Mouse (Mus musculus) MEL (cell line): ENCODE data around the gene Fabp2. TPM values are rescaled to one million over a fixed set of nuclear protein-coding genes. Genes with fewer than 3 reads are reported as not detected.

ENCODE experiments used
- DNase-seq: peaks from one replicate; pipeline ENCODE4 v3.0.0; 2011; ENCODE audit warnings: low read depth, low spot score
- H3K27ac ChIP-seq: 2 replicates; pipeline ENCODE4 v1.5.1; 2012; ENCODE audit warnings: low read depth, mild to moderate bottlenecking, control low read depth, low read length, moderate library complexity; ENCODE audit not compliant: control insufficient read depth
- H3K27me3 ChIP-seq, 2 experiments: fragments of 150-350 bp in 1 of 2; sonication (generic) in 1 of 2; 2 replicates each; pipeline ENCODE4 v1.6.1; 2012; ENCODE audit warnings: low read length in 2 of 2, mild to moderate bottlenecking in 2 of 2, improper control_type of control experiment in 1 of 2, moderate library complexity in 1 of 2; ENCODE audit not compliant: insufficient read depth in 2 of 2, control insufficient read depth in 1 of 2
- H3K36me3 ChIP-seq, 2 experiments: 2 replicates each; pipeline ENCODE4 v1.6.1; 2012 to 2014; ENCODE audit warnings: low read length in 2 of 2, improper control_type of control experiment in 1 of 2, inconsistent platforms in 1 of 2, mild to moderate bottlenecking in 1 of 2; ENCODE audit not compliant: insufficient read depth in 2 of 2, control insufficient read depth in 1 of 2
- H3K4me1 ChIP-seq, 2 experiments: fragments of 150-350 bp in 1 of 2; sonication (generic) in 1 of 2; 2 replicates each; pipeline ENCODE4 v1.6.1; 2012; ENCODE audit warnings: low read length in 2 of 2, improper control_type of control experiment in 1 of 2, mild to moderate bottlenecking in 1 of 2; ENCODE audit not compliant: insufficient read depth in 2 of 2, control insufficient read depth in 1 of 2
- H3K4me3 ChIP-seq, 2 experiments: fragments of 150-350 bp in 1 of 2; sonication (generic) in 1 of 2; 2 replicates each; pipeline ENCODE4 v1.5.1; 2012; ENCODE audit warnings: low read depth in 2 of 2, low read length in 2 of 2, mild to moderate bottlenecking in 2 of 2, moderate library complexity in 2 of 2, control low read depth in 1 of 2, improper control_type of control experiment in 1 of 2; ENCODE audit not compliant: control insufficient read depth in 1 of 2, insufficient read depth in 1 of 2
- H3K79me2 ChIP-seq: 2 replicates; pipeline ENCODE4 v1.6.1; 2012; ENCODE audit warnings: mild to moderate bottlenecking, low read length, moderate library complexity; ENCODE audit not compliant: control insufficient read depth, poor library complexity, insufficient read depth
- H3K9ac ChIP-seq: 2 replicates; pipeline ENCODE4 v1.6.1; 2012; ENCODE audit warnings: low read depth, mild to moderate bottlenecking, control low read depth, low read length, moderate library complexity; ENCODE audit not compliant: control insufficient read depth, poor library complexity, severe bottlenecking
- H3K9me3 ChIP-seq: fragments of 150-350 bp; sonication (generic); replicated peaks from 2 replicates; pipeline ENCODE4 v1.6.1; 2012; ENCODE audit warnings: mild to moderate bottlenecking, low read length, improper control_type of control experiment, moderate library complexity; ENCODE audit not compliant: insufficient read depth
- CHD2 ChIP-seq: IDR thresholded peaks from 2 replicates; pipeline ENCODE4 v1.6.1; 2011; ENCODE audit warnings: low read length, improper control_type of control experiment
- E2F4 ChIP-seq: IDR thresholded peaks from 2 replicates; pipeline ENCODE4 v1.6.1; 2011; ENCODE audit warnings: low read depth, low read length, improper control_type of control experiment, borderline replicate concordance
- EP300 ChIP-seq, 2 experiments: IDR thresholded peaks; 2 replicates each; pipeline ENCODE4 v1.6.1; 2011; ENCODE audit warnings: improper control_type of control experiment in 2 of 2, low read length in 2 of 2, low read depth in 1 of 2, mild to moderate bottlenecking in 1 of 2
- GATA1 ChIP-seq: IDR thresholded peaks from 2 replicates; pipeline ENCODE4 v1.6.1; 2011; ENCODE audit warnings: low read depth, low read length, improper control_type of control experiment
- JUND ChIP-seq: IDR thresholded peaks from 2 replicates; pipeline ENCODE4 v1.6.1; 2011; ENCODE audit warnings: low read depth, mild to moderate bottlenecking, improper control_type of control experiment, low read length
- KAT2A ChIP-seq: conservative IDR thresholded peaks from 2 replicates; pipeline ENCODE4 v1.6.1; 2012; ENCODE audit warnings: low read depth, low read length, improper control_type of control experiment, inconsistent platforms
- MAFK ChIP-seq: IDR thresholded peaks from 2 replicates; pipeline ENCODE4 v1.6.1; 2011; ENCODE audit warnings: low read depth, mild to moderate bottlenecking, low read length, improper control_type of control experiment, borderline replicate concordance
- MAX ChIP-seq: IDR thresholded peaks from 2 replicates; pipeline ENCODE4 v1.6.1; 2011; ENCODE audit warnings: low read length, improper control_type of control experiment
- MAZ ChIP-seq: IDR thresholded peaks from 2 replicates; pipeline ENCODE4 v1.6.1; 2012; ENCODE audit warnings: low read depth, mild to moderate bottlenecking, inconsistent platforms, low read length, improper control_type of control experiment
- MEF2A ChIP-seq: IDR thresholded peaks from 2 replicates; pipeline ENCODE4 v1.6.1; 2014; ENCODE audit warnings: low read depth, mild to moderate bottlenecking, inconsistent platforms, low read length, improper control_type of control experiment; ENCODE audit not compliant: poor library complexity, insufficient replicate concordance, severe bottlenecking; ENCODE audit errors: extremely low read depth
- MYC ChIP-seq: IDR thresholded peaks from 2 replicates; pipeline ENCODE4 v1.6.1; 2011; ENCODE audit warnings: low read depth, mild to moderate bottlenecking, low read length, improper control_type of control experiment, moderate library complexity
- NRF1 ChIP-seq: IDR thresholded peaks from 2 replicates; pipeline ENCODE4 v1.6.1; 2014; ENCODE audit warnings: low read depth, mild to moderate bottlenecking, inconsistent platforms, low read length, improper control_type of control experiment, moderate library complexity; ENCODE audit not compliant: poor library complexity, insufficient read depth, severe bottlenecking
- POLR2AphosphoS2 ChIP-seq: IDR thresholded peaks from 2 replicates; pipeline ENCODE4 v1.6.1; 2011; ENCODE audit warnings: low read length, improper control_type of control experiment
- POLR2AphosphoS5 ChIP-seq: IDR thresholded peaks from 2 replicates; pipeline ENCODE4 v1.6.1; 2012; ENCODE audit warnings: low read depth, borderline replicate concordance, mild to moderate bottlenecking, inconsistent platforms, low read length, moderate library complexity, mixed read lengths
- RAD21 ChIP-seq: IDR thresholded peaks from 2 replicates; pipeline ENCODE4 v1.6.1; 2011; ENCODE audit warnings: mild to moderate bottlenecking, low read depth, low read length, improper control_type of control experiment
- SMC3 ChIP-seq: IDR thresholded peaks from 2 replicates; pipeline ENCODE4 v1.6.1; 2011; ENCODE audit warnings: low read depth, low read length, improper control_type of control experiment
- TAL1 ChIP-seq: IDR thresholded peaks from 2 replicates; pipeline ENCODE4 v1.6.1; 2012; ENCODE audit warnings: mild to moderate bottlenecking, inconsistent platforms, low read length, moderate library complexity, mixed read lengths
- TBP ChIP-seq: IDR thresholded peaks from 2 replicates; pipeline ENCODE4 v1.8.0; 2011; ENCODE audit warnings: low read depth, low read length, improper control_type of control experiment
- UBTF ChIP-seq: IDR thresholded peaks from 2 replicates; pipeline ENCODE4 v1.6.1; 2012; ENCODE audit warnings: low read depth, mild to moderate bottlenecking, inconsistent platforms, low read length, improper control_type of control experiment, moderate library complexity, borderline replicate concordance; ENCODE audit not compliant: insufficient read depth
- USF1 ChIP-seq: IDR thresholded peaks from 2 replicates; pipeline ENCODE4 v1.6.1; 2014; ENCODE audit warnings: low read depth, mild to moderate bottlenecking, inconsistent platforms, low read length, improper control_type of control experiment, moderate library complexity
- USF2 ChIP-seq, 2 experiments: IDR thresholded peaks; 2 replicates each; pipeline ENCODE4 v1.6.1; 2011 to 2012; ENCODE audit warnings: improper control_type of control experiment in 2 of 2, low read length in 2 of 2, borderline replicate concordance in 1 of 2, inconsistent platforms in 1 of 2, low read depth in 1 of 2, mild to moderate bottlenecking in 1 of 2; ENCODE audit not compliant: insufficient read depth in 1 of 2
- ZC3H11A ChIP-seq: IDR thresholded peaks from 2 replicates; pipeline ENCODE4 v1.6.1; 2012; ENCODE audit warnings: low read depth, mild to moderate bottlenecking, inconsistent platforms, low read length, improper control_type of control experiment
- ZMIZ1 ChIP-seq: IDR thresholded peaks from 2 replicates; pipeline ENCODE4 v1.6.1; 2012; ENCODE audit warnings: low read depth, mild to moderate bottlenecking, inconsistent platforms, low read length, improper control_type of control experiment, moderate library complexity
- polyA plus RNA-seq, 2 experiments: library from polyadenylated mRNA; stranded (reverse) in 1 of 2; unstranded in 1 of 2; fragments of >175 nt in 1 of 2; fragments of >200 nt in 1 of 2; gene quantifications; 2 replicates each; pipeline versions ENCODE4 v1.2.1 to v1.2.4; 2012; ENCODE audit warnings: low replicate concordance in 2 of 2, low read depth in 1 of 2; ENCODE audit not compliant: insufficient read length in 2 of 2, insufficient read depth in 1 of 2, missing spikeins in 1 of 2
- total RNA-seq: library from RNA; depleted of rRNA; stranded (reverse); fragments of 300-350 nt; gene quantifications from 2 replicates; pipeline ENCODE4 v1.2.3, GENCODE M21; 2012

Gene Fabp2
- total and polyA plus RNA-seq, 3 experiments: not detected

DNA sequence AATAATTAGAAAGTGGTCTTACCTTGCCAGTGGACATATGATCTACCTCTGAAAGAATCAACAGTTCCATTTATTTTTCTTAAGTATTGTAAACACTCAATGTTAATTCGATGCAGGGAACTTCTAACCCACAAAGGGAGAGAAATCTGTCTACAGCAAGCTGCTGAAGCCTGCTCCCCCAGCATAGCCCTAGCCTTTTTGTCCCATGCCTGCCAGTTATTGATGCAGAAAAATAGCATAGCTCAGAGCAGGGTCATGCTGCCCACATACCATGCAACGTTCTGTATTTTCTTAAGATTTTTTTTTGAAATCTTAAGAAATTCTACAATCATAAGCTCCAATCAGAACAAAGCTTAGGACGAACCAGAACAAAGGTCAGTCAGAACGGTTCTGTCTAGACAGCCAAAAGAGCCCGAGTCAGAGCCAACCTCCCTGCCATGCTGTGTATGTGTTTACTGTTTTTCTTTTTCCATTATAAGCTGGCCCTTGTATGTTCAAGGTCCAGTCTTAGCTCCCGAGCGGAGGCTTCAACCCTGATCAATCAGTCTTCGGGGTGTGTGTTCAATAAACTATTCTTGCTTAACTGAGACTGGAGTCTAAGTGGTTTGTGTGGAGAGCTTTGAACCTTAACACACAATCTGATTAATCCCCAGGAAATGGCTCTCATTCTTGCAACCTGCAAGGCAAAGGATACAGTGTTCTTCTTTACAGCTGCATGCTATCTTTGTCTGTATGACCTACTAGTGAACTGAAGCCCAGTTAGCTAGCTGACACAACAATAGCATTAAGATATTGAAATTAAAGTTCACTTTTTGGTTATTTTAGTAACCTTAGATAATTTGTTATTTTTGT lies 27.0 kb downstream of the Fabp2 start:
- Histone ChIP-seq H3K4me3 (no peak overlapping the region; a peak in 1 of 4 replicates), H3K27me3 (no peaks in the 10 kb centered on the region), H3K9ac (no peak overlapping the region), H3K4me1 (peaks cover 18 to 31% of the 10 kb centered on the region in 2 experiments), H3K9me3 (no peaks in the 10 kb centered on the region), H3K27ac (no peak overlapping the region), H3K36me3 (peaks cover 0 to 33% of the 10 kb centered on the region in 2 experiments; a peak in 2 of 4 replicates), H3K79me2 (peaks cover 9% of the 10 kb centered on the region)
- no peak for TF ChIP-seq TBP
- no peak for TF ChIP-seq UBTF
- no peak for TF ChIP-seq E2F4
- no peak for TF ChIP-seq EP300 (IDR thresholded peaks at IDR 0.05; ENCODE audit: low read depth in 1 of 2, low read length in 2 of 2)
- TF ChIP-seq NRF1: no peak
- no peak for TF ChIP-seq MYC
- no peak for TF ChIP-seq SMC3
- no peak for TF ChIP-seq ZC3H11A
- no peak for TF ChIP-seq TAL1
- no peak for TF ChIP-seq POLR2AphosphoS5
- no peak for TF ChIP-seq JUND
- no peak for TF ChIP-seq MEF2A
- TF ChIP-seq KAT2A: no peak
- TF ChIP-seq MAFK: no peak
- no peak for DNase-seq

DNA sequence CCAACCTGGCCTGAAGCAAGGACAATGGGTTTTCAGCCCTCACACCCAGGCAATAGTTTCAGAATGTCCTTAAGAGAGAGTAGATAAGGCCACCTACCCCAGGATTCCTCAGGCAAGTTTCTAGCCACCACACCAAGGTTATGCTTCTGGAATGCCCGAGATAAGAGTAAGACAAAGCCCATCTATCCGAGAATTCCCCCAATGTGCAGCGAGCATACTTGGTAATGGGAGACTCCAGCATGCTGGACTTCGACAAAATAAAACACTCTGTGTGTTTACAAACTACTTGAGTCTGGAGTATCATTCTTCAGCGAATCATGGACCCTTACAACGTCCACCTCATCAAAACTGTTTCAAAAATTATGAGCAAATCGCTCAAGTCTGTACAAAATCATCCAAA lies 28.3 kb downstream of the Fabp2 start:
- H3K4me1 ChIP-seq: peaks cover 18 to 30% of the 10 kb centered on the region in 2 experiments
- peak overlapping the region; percentile 38 to 88 for H3K4me3 ChIP-seq
- TF ChIP-seq USF1 (no peak), EP300 (IDR thresholded peaks at IDR 0.05; ENCODE audit: low read depth in 1 of 2, low read length in 2 of 2) (no peak), MAZ (no peak), CHD2 (no peak), RAD21 (no peak), MAX (no peak), POLR2AphosphoS2 (no peak), SMC3 (no peak), GATA1 (peak; percentile 10; the same call in 1 of the 2 replicates), TAL1 (peak; percentile 41), MAFK (no peak), ZMIZ1 (no peak), USF2 (IDR thresholded peaks at IDR 0.05; ENCODE audit: borderline replicate concordance in 1 of 2, insufficient read depth in 1 of 2, low read depth in 1 of 2, low read length in 2 of 2) (no peak), E2F4 (no peak)
- peak; percentile 64 for DNase-seq
- H3K9ac ChIP-seq: peak overlapping the region; percentile 31
- H3K9me3 ChIP-seq: no peaks in the 10 kb centered on the region
- no peaks in the 10 kb centered on the region for H3K27me3 ChIP-seq
- H3K36me3 ChIP-seq: peaks cover 0 to 33% of the 10 kb centered on the region in 2 experiments; a peak in 2 of 4 replicates
- H3K27ac ChIP-seq: peak overlapping the region; percentile 53
- H3K79me2 ChIP-seq: peaks cover 9% of the 10 kb centered on the region
